Mouse (Mus musculus) naive thymus-derived CD4-positive, alpha-beta T cell, adult 5 months (primary cell): ENCODE measurements around the gene Foxr1. TPM values are rescaled to one million over a fixed set of nuclear protein-coding genes. Genes with fewer than 3 reads are reported as not detected.

Experiments
- polyA plus RNA-seq: library from polyadenylated mRNA; unstranded; fragments of 100-300 nt; shearing (Covaris generic); gene quantifications from one replicate; pipeline ENCODE4 v1.2.1, GENCODE M21; 2017

Gene Foxr1
- polyA plus RNA-seq: not detected

DNA sequence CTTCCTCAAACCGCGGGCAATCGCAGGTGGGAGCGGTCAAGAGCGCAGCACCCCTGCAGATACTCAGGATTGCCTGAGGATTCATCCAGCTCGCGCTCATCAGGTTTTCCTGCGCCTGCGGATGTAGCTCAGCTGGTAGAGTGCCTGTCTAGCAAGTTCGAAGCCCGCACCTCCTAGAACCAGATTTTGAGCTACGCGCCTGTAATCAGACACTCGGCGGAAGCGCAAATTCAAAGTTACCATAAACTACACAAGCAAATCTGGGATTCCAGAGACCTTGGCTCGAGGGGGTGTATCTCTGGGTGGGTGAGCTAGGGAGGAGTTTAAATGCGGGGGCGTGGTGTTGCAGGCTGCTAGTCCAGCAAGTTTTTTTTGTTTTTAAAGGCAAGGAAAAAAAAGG lies at the start of gene Foxr1:
TSS of gene Foxr1 (minus strand) at position 176 of the 400 bp plus-strand sequence.

DNA sequence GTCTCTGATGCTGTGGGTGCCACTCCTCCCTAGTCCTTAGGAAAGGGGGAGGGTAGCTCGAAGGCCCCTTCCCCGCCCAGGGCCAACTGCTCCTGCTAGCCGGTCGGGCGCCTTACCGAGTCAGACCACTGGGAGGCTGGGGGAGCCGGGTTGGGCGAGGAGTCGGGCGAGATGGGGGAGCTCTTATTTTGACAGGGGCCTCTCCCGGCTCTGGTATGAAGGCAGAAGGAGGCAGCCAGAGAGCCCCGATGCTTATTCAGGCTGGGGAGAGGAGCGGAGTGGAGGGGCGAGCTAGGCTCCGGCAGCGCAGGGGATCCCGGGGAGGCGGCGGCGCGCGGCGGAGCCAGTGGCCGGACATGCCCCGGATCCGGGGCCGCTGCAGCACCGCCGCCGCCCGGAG lies 41.6 kb upstream of the Foxr1 start, which contains the start of gene Bcl9l:
TSS of gene Bcl9l (plus strand) at position 274 of the 400 bp plus-strand sequence.

DNA sequence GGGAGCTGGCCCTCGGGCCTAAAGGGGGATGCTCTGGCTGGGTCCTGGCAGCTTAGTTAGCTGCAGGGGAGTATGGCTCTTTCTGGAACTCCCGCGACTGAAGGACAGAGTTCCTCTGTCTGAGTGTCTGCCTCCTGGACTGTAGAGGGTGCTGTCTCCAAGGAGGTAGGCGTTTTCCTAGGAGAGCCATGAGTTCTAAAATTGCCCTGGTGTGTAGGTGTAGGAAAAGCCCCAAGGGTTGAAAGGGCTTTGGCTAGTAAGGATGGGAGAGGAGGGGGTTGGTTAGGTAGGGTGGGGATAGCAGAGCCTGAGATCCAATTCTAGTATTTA lies 13.9 kb upstream of the Foxr1 start, which contains the start of gene Upk2:
TSS of gene Upk2 (minus strand) at position 86 of the 330 bp plus-strand sequence.

GRCm38 (mm10) chr9:44418519-44419385 lies 22.2 kb downstream of the Foxr1 start, which contains the start of gene Ccdc84:
Ccdc84 (minus strand) TSS chr9:44418569.

GRCm38 (mm10) chr9:44406906-44407751 lies 33.8 kb downstream of the Foxr1 start, which contains the start of the genes Rps25 and Trappc4:
Rps25 (plus strand) TSS chr9:44407139.
Trappc4 (minus strand) TSS chr9:44407600.

GRCm38 (mm10) chr9:44396684-44397411 lies 44.1 kb downstream of the Foxr1 start, which contains the start of gene Slc37a4:
Slc37a4 (plus strand) TSS chr9:44396852.

Other genes starting within 250 kb of the Foxr1 start
- gene Cbl, start 207.1 kb downstream of the Foxr1 start, polyA plus RNA-seq: 46.8 TPM
- not detected for gene Ccdc153, start 200.5 kb downstream of the Foxr1 start, polyA plus RNA-seq
- not detected for gene Pdzd3, start 189.7 kb downstream of the Foxr1 start, polyA plus RNA-seq
- 2.9 TPM for gene Nlrx1, start 172.5 kb downstream of the Foxr1 start, polyA plus RNA-seq
- gene Abcg4, start 152.5 kb downstream of the Foxr1 start, polyA plus RNA-seq: not detected
- 49.0 TPM for gene Hinfp, start 135.5 kb downstream of the Foxr1 start, polyA plus RNA-seq
- gene C2cd2l, start 120.9 kb downstream of the Foxr1 start, polyA plus RNA-seq: 19.9 TPM
- gene Dpagt1, start 115.1 kb downstream of the Foxr1 start, polyA plus RNA-seq: 6.6 TPM
- 62.7 TPM for gene H2afx, start 106.4 kb downstream of the Foxr1 start, polyA plus RNA-seq
- gene Hmbs, start 96.9 kb downstream of the Foxr1 start, polyA plus RNA-seq: 20.3 TPM
- gene Vps11, start 79.5 kb downstream of the Foxr1 start, polyA plus RNA-seq: 73.9 TPM
- 16.9 TPM for gene Hyou1, start 61.6 kb downstream of the Foxr1 start, polyA plus RNA-seq
- gene Slc37a4, start 44.3 kb downstream of the Foxr1 start, polyA plus RNA-seq: 15.1 TPM
- 2,678 TPM for gene Rps25, start 34.0 kb downstream of the Foxr1 start, polyA plus RNA-seq
- 80.8 TPM for gene Trappc4, start 33.5 kb downstream of the Foxr1 start, polyA plus RNA-seq
- 39.8 TPM for gene Ccdc84, start 22.6 kb downstream of the Foxr1 start, polyA plus RNA-seq
- not detected for gene Upk2, start 13.8 kb upstream of the Foxr1 start, polyA plus RNA-seq
- gene Bcl9l, start 41.7 kb upstream of the Foxr1 start, polyA plus RNA-seq: 22.3 TPM
- gene Cxcr5, start 120.7 kb upstream of the Foxr1 start, polyA plus RNA-seq: 3.2 TPM
- 59.3 TPM for gene Ddx6, start 163.8 kb upstream of the Foxr1 start, polyA plus RNA-seq
- not detected for gene Treh, start 232.1 kb upstream of the Foxr1 start, polyA plus RNA-seq